Mouse (Mus musculus): ENCODE measurements around the gene Cdan1.

DNA sequence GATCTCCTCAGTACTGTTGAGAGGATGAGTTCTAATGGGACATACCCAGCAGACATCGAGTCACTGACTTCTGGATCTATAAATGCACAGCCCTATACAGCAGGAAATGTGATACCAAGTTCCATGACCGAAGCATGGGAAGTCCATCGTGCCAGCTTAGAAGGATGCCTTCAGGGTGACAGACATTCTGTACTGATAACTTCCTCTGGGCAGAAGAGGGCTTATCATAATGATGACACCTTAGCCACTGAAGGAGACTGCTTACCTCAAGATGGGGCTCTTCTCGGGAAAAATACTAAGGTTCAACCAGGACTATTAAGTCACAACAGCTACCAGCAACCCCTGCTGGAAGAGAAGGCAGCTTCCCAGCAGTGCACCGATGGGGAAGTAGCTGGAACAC, 152.2 kb downstream of the Cdan1 start:
- TF ChIP-seq CTCF (IDR thresholded peaks at IDR 0.05; ENCODE audit: control insufficient read depth, insufficient read depth, insufficient replicate concordance, low read depth, low read length) (no peak), POLR2A (IDR thresholded peaks at IDR 0.05; ENCODE audit: control insufficient read depth, low read depth, low read length) (no peak)
